Mouse (Mus musculus): ENCODE data around the gene Ddr1. TPM values are rescaled to one million over a fixed set of nuclear protein-coding genes. Genes with fewer than 3 reads are reported as not detected.
A peak's percentile ranks its signal among the peaks of the same experiment; 100 is the strongest.

Ddr1 gene
- polyA plus RNA-seq, 1 experiment: 11.9 TPM

DNA sequence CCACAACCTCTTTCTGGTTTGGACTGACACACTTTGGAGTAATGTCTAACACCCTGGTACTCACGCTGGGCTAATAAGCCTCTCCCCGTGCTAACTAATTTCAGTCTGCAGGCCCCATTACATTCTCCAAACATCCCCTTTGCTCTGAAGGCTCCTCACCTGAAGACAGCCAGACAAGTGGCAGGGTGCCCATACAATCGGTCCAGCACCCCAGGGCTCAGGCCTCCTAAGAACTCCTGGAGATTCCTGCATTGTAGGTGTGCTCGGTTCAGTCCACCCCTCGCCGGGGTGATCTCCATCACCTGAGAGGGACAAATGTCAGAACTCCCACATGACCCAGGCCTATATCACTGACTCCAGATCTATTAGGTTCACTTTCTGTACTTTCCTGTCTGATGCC, 31.9 kb downstream of the Ddr1 start:
- no peak for TF ChIP-seq CTCF (IDR thresholded peaks at IDR 0.05; ENCODE audit: control insufficient read depth, insufficient read depth, insufficient replicate concordance, low read depth, low read length)
- TF ChIP-seq POLR2A (IDR thresholded peaks at IDR 0.05; ENCODE audit: control insufficient read depth, low read depth, low read length): no peak
- Histone ChIP-seq H3K27me3 (ENCODE audit: control insufficient read depth, insufficient read depth, low read length) (no peaks in the 10 kb centered on the region), H3K36me3 (ENCODE audit: control insufficient read depth, insufficient read depth, low read length) (no peaks in the 10 kb centered on the region), H3K27ac (ENCODE audit: control insufficient read depth, insufficient read depth, low read depth, low read length) (no peak overlapping the region), H3K4me3 (ENCODE audit: control insufficient read depth, low read depth, low read length) (no peak overlapping the region), H3K4me1 (ENCODE audit: control insufficient read depth, insufficient read depth, low read length) (peaks cover 8% of the 10 kb centered on the region)

DNA sequence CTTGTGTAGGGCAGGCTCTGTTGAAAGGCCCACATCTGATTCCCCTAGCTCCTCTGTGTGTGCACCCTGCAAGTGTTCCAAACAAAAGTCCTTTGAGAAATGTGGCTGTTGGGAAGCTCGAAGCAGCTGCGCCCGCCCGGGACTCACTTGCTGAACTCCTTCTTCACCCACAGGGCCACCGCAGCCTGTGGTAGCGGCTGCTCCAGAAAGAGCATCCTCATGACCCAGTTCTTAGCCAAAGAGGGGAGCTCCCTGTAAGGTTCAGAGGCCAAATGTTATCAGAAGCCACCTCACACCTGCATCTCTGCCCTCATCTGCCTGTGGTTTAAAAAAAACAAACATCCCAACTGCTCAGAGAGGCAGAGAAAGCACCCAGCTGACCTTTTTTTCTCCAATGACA, 32.6 kb downstream of the Ddr1 start:
- Histone ChIP-seq H3K27ac (ENCODE audit: control insufficient read depth, insufficient read depth, low read depth, low read length) (no peak overlapping the region), H3K36me3 (ENCODE audit: control insufficient read depth, insufficient read depth, low read length) (no peaks in the 10 kb centered on the region), H3K27me3 (ENCODE audit: control insufficient read depth, insufficient read depth, low read length) (no peaks in the 10 kb centered on the region), H3K4me3 (ENCODE audit: control insufficient read depth, low read depth, low read length) (no peak overlapping the region), H3K4me1 (ENCODE audit: control insufficient read depth, insufficient read depth, low read length) (peaks cover 13% of the 10 kb centered on the region)
- TF ChIP-seq CTCF (IDR thresholded peaks at IDR 0.05; ENCODE audit: control insufficient read depth, insufficient read depth, insufficient replicate concordance, low read depth, low read length) (no peak), POLR2A (IDR thresholded peaks at IDR 0.05; ENCODE audit: control insufficient read depth, low read depth, low read length) (no peak)

DNA sequence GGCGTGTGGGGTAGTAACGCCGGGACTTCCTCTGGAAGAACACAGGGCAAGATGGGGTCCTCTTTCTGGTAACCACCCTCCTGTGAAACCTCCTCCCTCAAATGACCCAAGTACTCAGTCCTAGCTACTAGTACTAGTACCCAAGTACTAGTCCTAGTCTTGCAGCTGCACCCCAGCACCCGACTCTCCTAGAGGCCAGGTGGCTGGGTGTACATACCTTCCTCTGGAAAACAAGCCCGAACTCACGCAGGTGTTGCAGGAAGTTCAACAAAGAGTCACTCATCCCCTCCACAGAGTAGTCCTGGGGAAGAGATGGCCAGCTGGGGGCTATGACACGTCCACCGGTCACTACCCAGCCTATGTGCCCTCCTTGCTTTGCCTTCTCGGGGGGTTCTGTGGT, 34.7 kb downstream of the Ddr1 start:
- Histone ChIP-seq H3K36me3 (ENCODE audit: control insufficient read depth, insufficient read depth, low read length) (no peaks in the 10 kb centered on the region; the same call in 1 of the 2 replicates), H3K27ac (ENCODE audit: control insufficient read depth, insufficient read depth, low read depth, low read length) (no peak overlapping the region), H3K4me1 (ENCODE audit: control insufficient read depth, insufficient read depth, low read length) (peaks cover 20% of the 10 kb centered on the region), H3K27me3 (ENCODE audit: control insufficient read depth, insufficient read depth, low read length) (no peaks in the 10 kb centered on the region), H3K4me3 (ENCODE audit: control insufficient read depth, low read depth, low read length) (no peak overlapping the region)
- TF ChIP-seq POLR2A (IDR thresholded peaks at IDR 0.05; ENCODE audit: control insufficient read depth, low read depth, low read length) (no peak), CTCF (IDR thresholded peaks at IDR 0.05; ENCODE audit: control insufficient read depth, insufficient read depth, insufficient replicate concordance, low read depth, low read length) (no peak)

DNA sequence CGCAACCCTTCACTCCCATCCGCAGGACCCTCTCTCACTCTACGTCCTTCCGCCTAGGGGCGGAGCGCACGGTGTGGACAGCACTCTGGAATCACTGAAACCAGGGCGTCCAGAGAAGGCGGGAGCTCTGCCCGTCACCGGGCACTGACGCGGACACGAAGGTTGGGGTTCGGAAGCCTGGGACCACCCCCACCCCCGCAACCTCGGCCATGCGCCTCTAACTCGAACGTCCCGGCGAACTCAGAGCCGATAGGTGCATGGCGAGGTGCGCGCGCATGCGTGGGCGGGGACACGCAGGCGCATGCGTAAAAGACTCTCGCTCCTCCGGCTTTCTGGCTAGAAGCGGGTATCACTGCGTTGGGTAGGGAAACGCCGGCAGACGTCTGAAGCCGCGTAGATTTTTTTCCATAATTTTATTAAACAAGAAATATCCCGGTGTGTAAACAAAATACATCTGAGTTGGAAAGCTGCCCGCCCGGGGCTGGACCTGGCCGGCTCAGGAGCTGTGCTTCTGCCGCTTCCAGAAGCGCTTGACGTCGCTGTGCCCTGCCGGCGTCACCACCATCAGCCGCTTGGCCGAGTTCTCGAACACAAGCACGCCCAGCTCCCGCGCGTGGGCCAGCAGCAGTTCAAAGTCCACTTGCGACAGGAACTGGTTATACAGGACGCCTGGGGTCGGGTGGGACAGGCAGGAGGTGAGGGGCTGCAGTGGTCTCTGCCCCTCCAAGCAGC, 36.9 kb downstream of the Ddr1 start, which contains the start of gene Vars2:
Gene Vars2, minus strand, starts transcription at position 259 of the 732 bp plus-strand sequence.
- Histone ChIP-seq H3K27me3 (ENCODE audit: control insufficient read depth, insufficient read depth, low read length) (no peaks in the 10 kb centered on the region), H3K27ac (ENCODE audit: control insufficient read depth, insufficient read depth, low read depth, low read length) (peak within 1 kb of the TSS; percentile 89), H3K4me1 (ENCODE audit: control insufficient read depth, insufficient read depth, low read length) (peaks cover 20% of the 10 kb centered on the region), H3K4me3 (ENCODE audit: control insufficient read depth, low read depth, low read length) (peak within 1 kb of the TSS; percentile 98), H3K36me3 (ENCODE audit: control insufficient read depth, insufficient read depth, low read length) (peaks cover 1% of the 10 kb centered on the region)
- peak; percentile 83 for TF ChIP-seq POLR2A (IDR thresholded peaks at IDR 0.05; ENCODE audit: control insufficient read depth, low read depth, low read length)
- TF ChIP-seq CTCF (IDR thresholded peaks at IDR 0.05; ENCODE audit: control insufficient read depth, insufficient read depth, insufficient replicate concordance, low read depth, low read length): no peak

DNA sequence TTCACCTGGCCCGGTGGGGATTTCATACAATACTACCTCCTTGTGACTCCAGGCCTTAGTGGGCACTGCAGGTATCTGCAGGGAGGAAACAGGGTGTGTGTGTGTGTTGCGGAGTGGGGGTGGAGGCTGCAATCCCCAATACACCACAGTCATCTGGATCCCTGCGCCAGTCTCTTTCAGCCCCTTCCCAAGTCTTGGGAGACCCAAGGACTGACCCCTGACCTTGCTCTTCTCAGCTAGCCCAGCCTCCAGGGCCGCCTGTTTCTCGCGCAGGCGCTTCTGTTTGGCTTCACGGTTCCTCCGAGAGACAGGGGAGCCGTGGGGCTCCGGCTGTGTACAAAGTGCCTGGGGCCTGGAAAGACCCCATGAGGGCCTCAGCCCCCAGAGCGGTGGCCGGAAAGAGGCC, 37.6 kb downstream of the Ddr1 start:
- H3K27me3 ChIP-seq (ENCODE audit: control insufficient read depth, insufficient read depth, low read length): no peaks in the 10 kb centered on the region
- no peak for TF ChIP-seq POLR2A (IDR thresholded peaks at IDR 0.05; ENCODE audit: control insufficient read depth, low read depth, low read length)
- no peak for TF ChIP-seq CTCF (IDR thresholded peaks at IDR 0.05; ENCODE audit: control insufficient read depth, insufficient read depth, insufficient replicate concordance, low read depth, low read length)
- peak overlapping the region; percentile 98 for H3K4me3 ChIP-seq (ENCODE audit: control insufficient read depth, low read depth, low read length)
- peak overlapping the region; percentile 89 for H3K27ac ChIP-seq (ENCODE audit: control insufficient read depth, insufficient read depth, low read depth, low read length)
- peaks cover 20% of the 10 kb centered on the region for H3K4me1 ChIP-seq (ENCODE audit: control insufficient read depth, insufficient read depth, low read length)
- H3K36me3 ChIP-seq (ENCODE audit: control insufficient read depth, insufficient read depth, low read length): peaks cover 1% of the 10 kb centered on the region

DNA sequence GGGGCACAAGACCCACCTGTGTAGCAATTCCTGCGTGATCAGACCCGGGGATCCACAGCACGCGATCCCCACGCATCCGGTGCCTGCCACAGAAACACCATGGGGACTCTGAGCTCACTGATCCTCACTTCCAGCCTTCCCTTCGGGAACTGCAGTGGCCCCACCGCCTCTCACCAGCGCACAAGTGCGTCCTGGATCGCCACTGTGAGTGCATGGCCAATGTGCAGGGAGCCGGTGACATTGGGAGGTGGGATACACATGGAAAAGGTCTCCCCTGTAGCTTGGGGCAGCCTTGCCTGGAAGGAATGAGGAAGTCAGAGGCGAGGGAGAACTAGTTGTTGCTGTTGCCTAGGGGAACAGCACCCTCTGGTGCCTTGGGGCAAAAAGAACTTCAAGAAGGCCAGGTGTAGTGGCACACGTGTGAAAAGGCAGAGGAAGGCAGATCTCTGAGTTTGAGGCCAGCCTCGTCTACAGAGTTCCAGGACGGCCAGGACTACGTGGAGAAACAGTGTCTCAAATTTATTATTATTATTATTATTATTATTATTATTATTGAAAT, 38.4 kb downstream of the Ddr1 start:
- Histone ChIP-seq H3K36me3 (ENCODE audit: control insufficient read depth, insufficient read depth, low read length) (peaks cover 1% of the 10 kb centered on the region), H3K27me3 (ENCODE audit: control insufficient read depth, insufficient read depth, low read length) (no peaks in the 10 kb centered on the region), H3K4me1 (ENCODE audit: control insufficient read depth, insufficient read depth, low read length) (peaks cover 20% of the 10 kb centered on the region), H3K27ac (ENCODE audit: control insufficient read depth, insufficient read depth, low read depth, low read length) (no peak overlapping the region), H3K4me3 (ENCODE audit: control insufficient read depth, low read depth, low read length) (no peak overlapping the region)
- TF ChIP-seq POLR2A (IDR thresholded peaks at IDR 0.05; ENCODE audit: control insufficient read depth, low read depth, low read length) (no peak), CTCF (IDR thresholded peaks at IDR 0.05; ENCODE audit: control insufficient read depth, insufficient read depth, insufficient replicate concordance, low read depth, low read length) (peak; percentile 47; the same call in 1 of the 2 replicates)

DNA sequence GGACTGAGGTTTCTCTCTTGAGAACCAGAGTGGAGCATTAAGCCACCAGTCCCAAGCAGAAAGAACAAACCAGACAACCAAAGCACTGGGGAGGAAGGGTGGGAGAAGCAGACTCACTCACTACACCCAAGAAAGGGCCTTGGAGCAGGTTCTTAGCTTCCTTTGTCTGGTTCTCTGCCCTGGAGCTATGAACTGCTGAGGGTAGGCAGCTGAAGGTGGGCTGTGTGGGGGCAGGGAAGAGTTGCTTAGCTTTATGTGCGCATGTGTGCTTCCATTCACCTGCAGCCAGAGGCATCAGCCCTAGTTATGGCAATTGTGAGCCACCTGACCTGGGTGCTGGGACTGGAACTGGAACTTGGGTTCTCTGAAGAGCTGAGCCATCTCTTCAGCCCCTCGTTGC, 51.3 kb downstream of the Ddr1 start:
- Histone ChIP-seq H3K27me3 (ENCODE audit: control insufficient read depth, insufficient read depth, low read length) (no peaks in the 10 kb centered on the region), H3K4me3 (ENCODE audit: control insufficient read depth, low read depth, low read length) (no peak overlapping the region), H3K4me1 (ENCODE audit: control insufficient read depth, insufficient read depth, low read length) (no peaks in the 10 kb centered on the region), H3K27ac (ENCODE audit: control insufficient read depth, insufficient read depth, low read depth, low read length) (no peak overlapping the region), H3K36me3 (ENCODE audit: control insufficient read depth, insufficient read depth, low read length) (no peaks in the 10 kb centered on the region; the same call in none of the 2 replicates)
- TF ChIP-seq POLR2A (IDR thresholded peaks at IDR 0.05; ENCODE audit: control insufficient read depth, low read depth, low read length) (no peak), CTCF (IDR thresholded peaks at IDR 0.05; ENCODE audit: control insufficient read depth, insufficient read depth, insufficient replicate concordance, low read depth, low read length) (no peak)

Measured in testis, adult 2 months (tissue).